Mouse (Mus musculus) adrenal gland, adult (tissue): Measurements from ENCODE around the gene Cradd.

Experiments
- DNase-seq, 2 experiments: peaks; one replicate each; pipeline ENCODE4 v3.0.0; 2022 to 2023; ENCODE audit warnings: low spot score in 1 of 2; ENCODE audit not compliant: inconsistent age in 2 of 2

The Cradd gene

GRCm38 (mm10) chr10:95280327-95280726 is 43.6 kb downstream of the Cradd start:
- peak in 1 of 2 experiments; percentile 30 for DNase-seq

GRCm38 (mm10) chr10:95279459-95279858 is 44.5 kb downstream of the Cradd start:
- peak in 1 of 2 experiments; percentile 26 for DNase-seq

DNA sequence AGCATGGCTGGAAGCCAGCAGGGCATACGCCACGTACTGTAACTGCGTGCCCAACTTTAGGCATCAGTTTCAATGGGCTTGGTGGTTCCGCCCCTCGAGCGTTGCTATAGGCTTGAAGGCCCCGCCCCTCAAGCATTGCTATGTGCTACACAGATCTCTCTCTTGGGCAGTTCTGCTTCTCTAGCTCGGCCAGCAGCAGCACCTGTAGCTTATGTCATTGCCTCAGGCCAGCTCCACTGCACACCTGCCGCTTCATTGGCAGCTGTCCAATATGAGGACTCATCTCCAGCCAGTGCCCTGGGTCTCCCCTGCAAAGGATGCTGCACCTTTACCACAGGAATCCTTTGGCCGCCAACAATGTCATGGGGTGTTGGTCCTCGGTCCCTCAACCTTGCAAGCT is 45.8 kb downstream of the Cradd start:
- DNase-seq, result no peak

- DNase-seq, result no peak
Measured at GRCm38 (mm10) chr10:95275488-95275887, 48.4 kb downstream of the Cradd start.

DNA sequence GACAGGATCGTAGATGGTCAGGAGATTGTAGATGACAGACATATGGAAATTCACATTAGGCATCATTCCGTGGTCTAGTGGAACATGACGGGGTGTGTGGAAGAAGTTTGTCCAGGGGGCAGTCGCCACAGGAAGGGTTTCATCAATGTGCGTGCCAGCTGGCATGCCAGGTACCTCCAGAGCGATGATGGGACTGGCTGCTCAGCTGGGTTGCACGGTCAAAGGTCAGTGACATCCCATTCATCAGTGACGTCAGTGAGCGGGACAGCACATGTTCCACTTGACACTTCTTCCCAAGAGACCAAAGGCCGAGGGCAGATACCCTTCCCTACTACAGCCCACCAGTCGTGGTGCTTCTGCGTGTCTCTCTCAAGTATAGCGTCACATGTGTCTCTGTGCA is 50.7 kb downstream of the Cradd start:
- DNase-seq, result no peak

DNA sequence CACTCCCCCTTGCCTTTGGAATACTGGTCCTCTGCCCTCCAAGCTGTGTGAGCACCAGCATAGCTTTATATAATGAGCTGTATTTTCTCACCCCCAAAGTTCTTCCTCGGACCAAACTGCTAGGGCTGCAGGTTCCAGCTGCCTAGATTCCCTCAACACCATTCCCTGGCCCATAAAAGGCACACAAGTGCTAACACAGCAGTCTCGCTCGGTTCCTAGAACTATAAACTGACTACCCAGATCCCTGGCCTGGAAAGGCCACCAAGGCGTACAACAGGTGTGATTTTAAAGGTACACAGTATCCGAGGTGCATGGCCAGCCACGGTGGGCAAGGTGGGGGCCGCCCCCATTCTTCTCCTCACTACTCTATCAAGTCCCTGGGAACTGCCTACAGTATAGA is 54.8 kb downstream of the Cradd start:
- DNase-seq, result no peak

DNA sequence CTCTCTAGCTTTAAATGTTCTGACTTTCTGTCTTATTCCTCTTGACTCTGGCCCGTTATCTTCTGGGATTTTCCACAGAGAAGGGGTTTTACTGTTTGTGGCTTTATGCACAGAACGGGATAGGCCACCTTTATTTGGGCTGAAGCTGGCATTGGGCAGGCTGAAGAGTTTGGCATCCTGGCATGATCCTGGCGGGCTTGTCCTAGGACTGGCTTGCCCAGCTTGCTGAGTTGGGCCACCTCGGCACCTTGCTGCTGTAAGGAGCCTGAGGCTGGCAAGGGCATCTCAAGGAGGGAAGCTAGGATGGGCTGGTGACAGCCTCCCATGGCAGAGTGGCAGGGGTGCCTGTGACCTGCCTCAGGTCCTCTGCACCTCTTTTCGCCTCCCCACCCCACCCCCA is 55.6 kb downstream of the Cradd start:
- no peak for DNase-seq

DNA sequence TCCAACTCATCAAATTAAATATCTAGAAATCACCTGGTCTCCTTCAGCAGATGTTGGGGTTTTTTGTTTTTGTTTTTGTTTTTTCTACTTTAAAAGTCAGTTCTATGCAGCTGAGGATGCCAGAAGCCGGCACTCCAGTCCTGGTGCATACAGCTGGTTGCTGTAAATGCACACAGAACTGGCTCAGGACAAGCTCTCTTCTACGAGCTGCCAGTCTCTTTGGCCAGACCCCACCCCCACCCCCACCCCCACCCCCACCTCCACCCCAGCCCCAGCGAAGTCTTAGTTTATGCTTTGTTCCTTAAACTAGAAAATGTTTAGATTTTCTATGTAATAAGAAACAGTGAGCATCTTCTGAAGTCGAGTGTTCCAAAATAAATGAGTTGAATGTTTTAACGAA is 57.0 kb downstream of the Cradd start:
- DNase-seq, result no peak

DNA sequence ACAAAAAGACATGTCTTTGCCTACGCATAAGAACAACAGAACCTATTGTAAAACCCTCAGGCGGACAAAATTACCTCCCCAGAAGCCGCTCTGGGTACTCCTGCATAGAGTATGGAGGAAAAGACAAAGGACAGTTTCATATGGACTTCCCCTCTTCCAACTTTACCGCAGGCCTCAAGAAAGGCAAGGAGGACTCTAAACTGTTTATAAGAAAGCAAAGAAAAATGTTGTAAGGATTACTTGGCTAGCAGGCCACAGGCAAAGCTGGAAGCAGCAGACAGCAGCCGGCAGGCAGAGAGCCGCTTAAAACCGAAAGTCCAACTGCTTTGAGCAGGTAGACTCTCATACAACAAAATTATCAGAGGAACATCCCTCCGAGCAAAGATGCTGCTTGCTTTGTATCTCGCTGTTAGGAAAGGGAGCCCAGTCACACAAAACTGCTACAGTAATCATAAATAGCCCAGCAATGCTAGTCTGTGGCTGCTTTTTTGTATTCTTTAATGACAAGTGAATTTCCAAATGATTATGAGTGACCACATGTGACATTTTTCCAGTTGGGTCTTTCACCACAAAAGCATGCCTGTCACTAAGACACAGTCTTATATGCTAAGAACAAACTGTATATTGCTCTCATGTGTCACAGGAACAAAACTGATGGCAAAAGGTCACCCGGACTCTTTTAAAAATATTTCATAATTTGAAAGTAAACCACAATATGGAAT is 57.7 kb downstream of the Cradd start:
- DNase-seq, result peak in 1 of 2 experiments; percentile 60

DNA sequence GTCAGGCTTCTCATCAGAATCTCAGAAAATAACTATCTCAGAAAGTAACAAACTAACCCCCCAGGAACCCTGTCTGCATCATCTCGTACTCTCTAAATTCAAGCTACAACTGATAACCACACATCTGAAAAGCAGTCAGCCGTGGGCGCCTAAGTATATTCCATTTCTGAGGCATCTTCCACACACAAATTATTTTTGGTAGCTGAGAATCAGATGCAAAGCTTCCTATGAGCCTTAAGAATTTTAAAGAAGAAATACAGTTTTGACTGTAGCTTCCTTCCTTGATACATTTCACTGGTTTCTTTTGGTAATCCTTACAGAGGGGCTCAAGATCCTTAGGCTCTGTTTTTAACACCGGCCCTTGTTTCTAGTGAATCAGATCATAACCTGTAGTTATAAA is 58.4 kb downstream of the Cradd start:
- no peak for DNase-seq

- peak; percentile 50 to 89 for DNase-seq
Measured at GRCm38 (mm10) chr10:95264485-95265321, 59.2 kb downstream of the Cradd start.

- peak in 1 of 2 experiments; percentile 36 for DNase-seq
Measured at GRCm38 (mm10) chr10:95262388-95262787, 61.5 kb downstream of the Cradd start.

- DNase-seq, result no peak
Measured at GRCm38 (mm10) chr10:95261279-95261678, 62.7 kb downstream of the Cradd start.

DNA sequence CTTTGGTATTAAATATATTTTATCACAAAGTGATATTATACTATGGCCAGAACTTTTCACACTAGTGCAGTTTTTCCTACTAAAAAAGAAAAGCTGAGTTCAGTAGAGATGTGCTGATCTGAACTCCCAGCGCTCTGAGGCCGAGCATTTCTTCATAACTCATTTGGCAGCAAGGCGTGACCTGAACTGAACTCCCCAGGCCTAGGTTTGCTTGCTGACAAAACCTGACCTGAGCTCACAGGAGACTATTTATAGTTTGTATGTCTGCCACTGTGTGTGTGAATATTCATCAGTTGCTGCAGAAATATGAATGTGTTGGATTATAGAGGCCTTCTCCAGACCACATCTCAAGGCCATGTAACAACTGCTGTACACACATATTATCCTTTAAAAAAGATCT is 63.5 kb downstream of the Cradd start:
- peak in 1 of 2 experiments; percentile 78 for DNase-seq

- peak; percentile 64 to 76 for DNase-seq
Measured at GRCm38 (mm10) chr10:95258471-95259155, 65.3 kb downstream of the Cradd start.

- DNase-seq, result no peak
Measured at GRCm38 (mm10) chr10:95257979-95258378, 66.0 kb downstream of the Cradd start.

DNA sequence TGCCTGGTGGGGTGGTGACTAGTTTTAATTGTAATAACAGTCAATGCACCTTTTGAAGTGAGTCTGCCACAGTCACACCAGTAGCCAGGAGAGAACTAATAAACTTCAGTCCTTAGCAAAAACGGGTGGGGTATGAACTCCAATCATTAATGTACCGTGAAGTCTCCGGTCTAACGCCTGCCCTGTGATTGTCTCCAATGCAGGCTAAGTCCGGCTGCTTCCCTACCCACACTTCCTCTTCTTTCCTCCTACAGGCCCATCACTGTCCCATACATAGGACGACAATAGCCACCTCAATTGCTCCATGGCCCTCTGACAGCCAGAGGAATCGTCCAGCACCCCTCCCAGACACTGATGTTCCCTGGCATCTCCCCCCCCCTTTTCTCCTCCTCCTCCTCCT is 67.8 kb downstream of the Cradd start:
- DNase-seq, result no peak

DNA sequence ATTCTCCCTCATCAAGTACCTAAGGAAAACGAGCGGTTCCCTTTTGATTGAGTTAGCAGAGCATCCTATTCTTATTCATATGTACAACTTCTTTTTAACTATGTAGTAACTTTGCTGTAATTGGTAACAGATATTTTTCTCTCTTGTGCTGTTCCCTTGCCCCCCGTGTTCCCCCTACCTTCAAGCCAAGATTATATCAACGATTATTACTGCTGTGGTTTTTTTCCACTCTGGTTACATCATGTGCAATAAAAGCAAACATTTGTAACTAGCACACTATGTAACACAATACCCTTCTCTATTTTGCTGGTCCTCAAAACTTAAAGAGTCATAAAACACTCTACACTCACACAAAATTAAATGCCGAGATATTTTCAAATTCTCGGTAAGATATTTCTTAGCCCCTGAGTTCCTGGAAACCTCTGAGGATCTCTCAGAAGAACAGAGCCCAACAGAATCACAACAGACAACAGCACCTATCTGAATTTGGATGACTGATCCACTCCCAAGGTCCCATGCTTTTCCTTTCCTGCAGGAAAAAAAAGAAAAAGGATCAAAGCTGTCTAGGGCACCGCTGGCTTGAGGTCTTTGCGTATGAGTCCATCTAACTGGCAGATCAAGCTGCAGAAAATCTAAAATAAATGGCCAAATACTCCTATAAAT is 68.8 kb downstream of the Cradd start:
- peak in 1 of 2 experiments; percentile 55 for DNase-seq

DNA sequence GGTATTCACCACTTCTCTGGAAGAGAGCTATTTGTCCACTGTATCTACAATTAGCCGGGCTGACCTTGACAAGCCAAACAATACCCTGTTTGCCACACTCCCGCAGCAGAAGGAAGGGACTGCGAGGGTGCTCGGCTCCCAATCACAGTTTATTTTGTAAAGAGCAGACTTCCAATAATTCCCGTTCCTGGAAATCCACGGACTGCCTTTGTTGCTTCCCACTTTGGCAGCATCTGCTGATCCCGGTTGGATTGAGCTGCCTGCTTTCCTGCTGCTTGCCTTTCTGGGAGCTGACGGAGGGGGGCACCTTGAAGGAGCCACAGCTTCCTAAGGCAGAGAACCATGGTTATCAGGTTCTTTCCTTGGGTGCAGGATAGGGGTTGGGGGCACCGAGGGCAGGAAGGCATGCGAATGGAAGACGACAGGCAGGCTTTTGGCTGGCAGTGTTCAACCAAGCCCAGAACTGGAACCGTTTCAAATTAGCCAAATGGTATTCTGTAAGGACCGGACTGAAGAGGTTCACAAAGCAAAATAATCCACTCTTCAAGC is 69.4 kb downstream of the Cradd start:
- DNase-seq, result peak; percentile 29 to 85

DNA sequence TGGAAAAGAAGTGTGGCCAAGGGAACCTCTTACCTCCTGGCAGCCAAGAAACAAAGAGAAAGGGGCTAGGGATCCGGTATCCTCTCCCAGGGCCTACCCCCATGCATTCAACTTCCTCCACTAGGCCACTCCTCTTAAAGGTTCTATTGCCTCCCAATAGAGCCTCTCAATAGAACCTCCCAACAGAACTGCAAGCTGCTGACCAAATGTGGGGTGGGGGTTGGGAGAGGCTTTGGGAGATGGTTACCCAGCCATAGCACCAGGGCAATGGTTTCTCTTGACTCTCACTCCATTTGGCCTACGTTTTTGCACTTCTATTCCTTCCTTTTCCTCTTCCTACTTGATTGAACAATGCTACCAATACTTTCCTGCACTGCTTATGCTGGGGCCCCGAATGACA is 69.9 kb downstream of the Cradd start:
- DNase-seq, result no peak

GRCm38 (mm10) chr10:95251674-95252073 is 72.3 kb downstream of the Cradd start:
- DNase-seq, result no peak
